Mouse (Mus musculus) MEL (cell line): ENCODE data around the gene Dlg2. TPM values are rescaled to one million over a fixed set of nuclear protein-coding genes. Genes with fewer than 3 reads are reported as not detected.

ENCODE experiments used
- DNase-seq: peaks from one replicate; pipeline ENCODE4 v3.0.0; 2011; ENCODE audit warnings: low read depth, low spot score
- H3K27ac ChIP-seq: 2 replicates; pipeline ENCODE4 v1.5.1; 2012; ENCODE audit warnings: low read depth, mild to moderate bottlenecking, control low read depth, low read length, moderate library complexity; ENCODE audit not compliant: control insufficient read depth
- H3K27me3 ChIP-seq, 2 experiments: fragments of 150-350 bp in 1 of 2; sonication (generic) in 1 of 2; 2 replicates each; pipeline ENCODE4 v1.6.1; 2012; ENCODE audit warnings: low read length in 2 of 2, mild to moderate bottlenecking in 2 of 2, improper control_type of control experiment in 1 of 2, moderate library complexity in 1 of 2; ENCODE audit not compliant: insufficient read depth in 2 of 2, control insufficient read depth in 1 of 2
- H3K36me3 ChIP-seq, 2 experiments: 2 replicates each; pipeline ENCODE4 v1.6.1; 2012 to 2014; ENCODE audit warnings: low read length in 2 of 2, improper control_type of control experiment in 1 of 2, inconsistent platforms in 1 of 2, mild to moderate bottlenecking in 1 of 2; ENCODE audit not compliant: insufficient read depth in 2 of 2, control insufficient read depth in 1 of 2
- H3K4me1 ChIP-seq, 2 experiments: fragments of 150-350 bp in 1 of 2; sonication (generic) in 1 of 2; 2 replicates each; pipeline ENCODE4 v1.6.1; 2012; ENCODE audit warnings: low read length in 2 of 2, improper control_type of control experiment in 1 of 2, mild to moderate bottlenecking in 1 of 2; ENCODE audit not compliant: insufficient read depth in 2 of 2, control insufficient read depth in 1 of 2
- H3K4me3 ChIP-seq, 2 experiments: fragments of 150-350 bp in 1 of 2; sonication (generic) in 1 of 2; 2 replicates each; pipeline ENCODE4 v1.5.1; 2012; ENCODE audit warnings: low read depth in 2 of 2, low read length in 2 of 2, mild to moderate bottlenecking in 2 of 2, moderate library complexity in 2 of 2, control low read depth in 1 of 2, improper control_type of control experiment in 1 of 2; ENCODE audit not compliant: control insufficient read depth in 1 of 2, insufficient read depth in 1 of 2
- H3K79me2 ChIP-seq: 2 replicates; pipeline ENCODE4 v1.6.1; 2012; ENCODE audit warnings: mild to moderate bottlenecking, low read length, moderate library complexity; ENCODE audit not compliant: control insufficient read depth, poor library complexity, insufficient read depth
- H3K9ac ChIP-seq: 2 replicates; pipeline ENCODE4 v1.6.1; 2012; ENCODE audit warnings: low read depth, mild to moderate bottlenecking, control low read depth, low read length, moderate library complexity; ENCODE audit not compliant: control insufficient read depth, poor library complexity, severe bottlenecking
- H3K9me3 ChIP-seq: fragments of 150-350 bp; sonication (generic); replicated peaks from 2 replicates; pipeline ENCODE4 v1.6.1; 2012; ENCODE audit warnings: mild to moderate bottlenecking, low read length, improper control_type of control experiment, moderate library complexity; ENCODE audit not compliant: insufficient read depth
- CTCF ChIP-seq, 3 experiments: IDR thresholded peaks in 2 of 3; conservative IDR thresholded peaks in 1 of 3; 2 replicates each; pipeline ENCODE4 v1.5.1; 2011 to 2012; ENCODE audit warnings: low read length in 3 of 3, low read depth in 2 of 3, mild to moderate bottlenecking in 2 of 3, improper control_type of control experiment in 1 of 3, inconsistent platforms in 1 of 3, mixed read lengths in 1 of 3, moderate library complexity in 1 of 3; ENCODE audit not compliant: control insufficient read depth in 1 of 3, insufficient read depth in 1 of 3, poor library complexity in 1 of 3, severe bottlenecking in 1 of 3
- E2F4 ChIP-seq: IDR thresholded peaks from 2 replicates; pipeline ENCODE4 v1.6.1; 2011; ENCODE audit warnings: low read depth, low read length, improper control_type of control experiment, borderline replicate concordance
- EP300 ChIP-seq, 2 experiments: IDR thresholded peaks; 2 replicates each; pipeline ENCODE4 v1.6.1; 2011; ENCODE audit warnings: improper control_type of control experiment in 2 of 2, low read length in 2 of 2, low read depth in 1 of 2, mild to moderate bottlenecking in 1 of 2
- ETS1 ChIP-seq: IDR thresholded peaks from 2 replicates; pipeline ENCODE4 v1.6.1; 2012; ENCODE audit warnings: low read depth, mild to moderate bottlenecking, inconsistent platforms, low read length, improper control_type of control experiment, moderate library complexity
- GATA1 ChIP-seq: IDR thresholded peaks from 2 replicates; pipeline ENCODE4 v1.6.1; 2011; ENCODE audit warnings: low read depth, low read length, improper control_type of control experiment
- HCFC1 ChIP-seq: IDR thresholded peaks from 2 replicates; pipeline ENCODE4 v1.6.1; 2012; ENCODE audit warnings: low read depth, mild to moderate bottlenecking, inconsistent platforms, low read length, improper control_type of control experiment, moderate library complexity
- KAT2A ChIP-seq: conservative IDR thresholded peaks from 2 replicates; pipeline ENCODE4 v1.6.1; 2012; ENCODE audit warnings: low read depth, low read length, improper control_type of control experiment, inconsistent platforms
- MAX ChIP-seq: IDR thresholded peaks from 2 replicates; pipeline ENCODE4 v1.6.1; 2011; ENCODE audit warnings: low read length, improper control_type of control experiment
- MAZ ChIP-seq: IDR thresholded peaks from 2 replicates; pipeline ENCODE4 v1.6.1; 2012; ENCODE audit warnings: low read depth, mild to moderate bottlenecking, inconsistent platforms, low read length, improper control_type of control experiment
- MEF2A ChIP-seq: IDR thresholded peaks from 2 replicates; pipeline ENCODE4 v1.6.1; 2014; ENCODE audit warnings: low read depth, mild to moderate bottlenecking, inconsistent platforms, low read length, improper control_type of control experiment; ENCODE audit not compliant: poor library complexity, insufficient replicate concordance, severe bottlenecking; ENCODE audit errors: extremely low read depth
- MYC ChIP-seq: IDR thresholded peaks from 2 replicates; pipeline ENCODE4 v1.6.1; 2011; ENCODE audit warnings: low read depth, mild to moderate bottlenecking, low read length, improper control_type of control experiment, moderate library complexity
- POLR2A ChIP-seq, 2 experiments: IDR thresholded peaks; 2 replicates each; pipeline ENCODE4 v1.6.1; 2011 to 2012; ENCODE audit warnings: low read length in 2 of 2, mild to moderate bottlenecking in 2 of 2, control low read depth in 1 of 2, improper control_type of control experiment in 1 of 2, low read depth in 1 of 2, moderate library complexity in 1 of 2; ENCODE audit not compliant: control insufficient read depth in 1 of 2, insufficient read depth in 1 of 2, poor library complexity in 1 of 2
- POLR2AphosphoS2 ChIP-seq: IDR thresholded peaks from 2 replicates; pipeline ENCODE4 v1.6.1; 2011; ENCODE audit warnings: low read length, improper control_type of control experiment
- RCOR1 ChIP-seq: IDR thresholded peaks from 2 replicates; pipeline ENCODE4 v1.6.1; 2012; ENCODE audit warnings: low read depth, mild to moderate bottlenecking, inconsistent platforms, low read length, improper control_type of control experiment
- SMC3 ChIP-seq: IDR thresholded peaks from 2 replicates; pipeline ENCODE4 v1.6.1; 2011; ENCODE audit warnings: low read depth, low read length, improper control_type of control experiment
- TCF12 ChIP-seq: IDR thresholded peaks from 2 replicates; pipeline ENCODE4 v1.6.1; 2014; ENCODE audit warnings: low read depth, mild to moderate bottlenecking, inconsistent platforms, low read length, improper control_type of control experiment, moderate library complexity
- ZC3H11A ChIP-seq: IDR thresholded peaks from 2 replicates; pipeline ENCODE4 v1.6.1; 2012; ENCODE audit warnings: low read depth, mild to moderate bottlenecking, inconsistent platforms, low read length, improper control_type of control experiment
- ZKSCAN1 ChIP-seq: IDR thresholded peaks from 2 replicates; pipeline ENCODE4 v1.6.1; 2012; ENCODE audit warnings: low read depth, mild to moderate bottlenecking, inconsistent platforms, low read length, improper control_type of control experiment, moderate library complexity
- polyA plus RNA-seq, 2 experiments: library from polyadenylated mRNA; stranded (reverse) in 1 of 2; unstranded in 1 of 2; fragments of >175 nt in 1 of 2; fragments of >200 nt in 1 of 2; gene quantifications; 2 replicates each; pipeline versions ENCODE4 v1.2.1 to v1.2.4; 2012; ENCODE audit warnings: low replicate concordance in 2 of 2, low read depth in 1 of 2; ENCODE audit not compliant: insufficient read length in 2 of 2, insufficient read depth in 1 of 2, missing spikeins in 1 of 2
- total RNA-seq: library from RNA; depleted of rRNA; stranded (reverse); fragments of 300-350 nt; gene quantifications from 2 replicates; pipeline ENCODE4 v1.2.3, GENCODE M21; 2012

Gene Dlg2
- total and polyA plus RNA-seq, 3 experiments = 0.04 TPM; not detected in 2

DNA sequence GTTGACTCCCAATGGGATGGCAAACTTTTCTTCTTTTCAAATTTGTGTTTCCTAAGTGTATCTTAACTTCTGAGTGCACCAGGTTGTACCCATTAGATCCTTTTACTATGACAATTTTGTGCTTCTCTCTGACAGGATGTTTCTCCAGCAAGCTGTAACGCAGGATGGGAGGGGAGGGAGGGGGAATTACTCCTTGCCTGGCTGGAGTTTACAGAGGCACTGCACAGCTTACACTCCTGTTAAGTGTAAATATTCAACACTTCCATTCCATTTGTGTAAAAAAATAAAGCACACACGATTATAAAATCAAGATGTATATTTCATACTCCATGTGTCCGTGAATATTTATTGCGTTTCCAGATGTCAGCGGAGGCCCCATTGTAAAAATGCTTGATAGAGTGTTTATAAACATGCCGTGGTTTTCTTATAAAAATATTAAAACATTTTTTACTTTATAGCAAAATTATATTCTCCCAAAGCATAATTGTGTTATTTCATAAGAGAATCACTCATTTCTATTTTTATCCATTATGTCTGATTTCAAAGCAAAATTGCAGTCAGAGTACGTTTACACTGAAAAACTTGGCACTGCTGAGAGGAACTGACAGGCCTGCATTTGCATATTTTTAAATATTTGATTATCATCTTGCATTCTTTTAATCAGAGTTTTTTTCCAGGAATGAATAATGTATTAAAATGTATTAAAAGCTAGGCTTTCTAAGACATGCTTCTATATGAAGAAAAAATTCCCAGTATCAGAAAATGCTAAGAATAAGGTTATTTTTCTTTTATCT, 1972.5 kb downstream of the Dlg2 start:
- Histone ChIP-seq H3K79me2 (no peaks in the 10 kb centered on the region), H3K9me3 (no peaks in the 10 kb centered on the region), H3K27ac (no peak overlapping the region), H3K9ac (no peak overlapping the region), H3K4me3 (no peak overlapping the region), H3K4me1 (no peaks in the 10 kb centered on the region), H3K27me3 (no peaks in the 10 kb centered on the region), H3K36me3 (no peaks in the 10 kb centered on the region)
- DNase-seq = no peak
- TF ChIP-seq MAZ (no peak), ZKSCAN1 (no peak)

DNA sequence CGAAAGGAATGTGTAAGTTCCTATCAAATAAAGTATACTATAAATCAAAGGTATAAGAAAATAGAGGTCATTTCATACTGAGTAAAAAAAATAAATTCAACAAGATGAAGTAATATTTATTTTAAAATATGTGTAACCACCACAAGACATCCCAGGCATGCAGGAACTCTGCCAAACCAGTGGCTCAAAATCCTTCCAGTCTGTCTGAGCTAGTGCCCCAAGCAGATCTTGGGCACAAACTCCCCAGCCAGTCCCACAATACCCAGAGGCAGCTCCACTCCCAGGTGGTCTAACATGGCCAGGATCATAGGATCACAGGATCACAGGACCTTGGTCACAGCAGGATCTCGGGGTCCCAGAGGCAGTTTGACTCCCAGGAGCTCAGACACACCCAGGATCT, 1977.7 kb downstream of the Dlg2 start:
- no peaks in the 10 kb centered on the region for H3K4me1 ChIP-seq
- H3K27me3 ChIP-seq = no peaks in the 10 kb centered on the region
- H3K9ac ChIP-seq = no peak overlapping the region
- no peak for DNase-seq
- H3K27ac ChIP-seq = no peak overlapping the region
- no peak overlapping the region for H3K4me3 ChIP-seq
- H3K79me2 ChIP-seq = no peaks in the 10 kb centered on the region
- TF ChIP-seq MYC (no peak), HCFC1 (no peak)
- H3K9me3 ChIP-seq = no peaks in the 10 kb centered on the region
- no peaks in the 10 kb centered on the region for H3K36me3 ChIP-seq

DNA sequence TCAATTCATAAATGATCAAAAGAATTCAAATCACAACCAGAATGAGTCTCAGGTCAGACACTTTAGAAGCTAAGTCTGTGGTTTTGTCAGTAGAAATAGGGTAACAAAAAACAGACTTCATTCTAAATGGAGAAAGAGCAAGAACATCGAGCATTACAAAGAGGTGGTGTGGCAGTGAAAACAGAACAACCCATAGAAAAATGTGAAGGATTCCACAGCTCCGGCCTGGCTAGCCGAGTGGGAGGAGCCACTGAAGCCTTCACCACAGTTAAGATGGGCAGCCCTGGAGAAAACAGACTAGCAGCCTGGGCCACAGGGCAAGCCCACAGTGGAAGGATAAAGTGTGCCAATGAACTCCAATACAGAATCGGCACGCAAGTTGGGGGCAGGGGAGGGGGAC, 1979.5 kb downstream of the Dlg2 start:
- H3K9ac ChIP-seq = no peak overlapping the region
- no peaks in the 10 kb centered on the region for H3K9me3 ChIP-seq
- H3K27me3 ChIP-seq = no peaks in the 10 kb centered on the region
- no peaks in the 10 kb centered on the region for H3K4me1 ChIP-seq
- H3K4me3 ChIP-seq = no peak overlapping the region
- TF ChIP-seq MAX (no peak), SMC3 (no peak), MYC (no peak), GATA1 (no peak), POLR2AphosphoS2 (no peak), EP300 (IDR thresholded peaks at IDR 0.05; ENCODE audit: low read depth in 1 of 2, low read length in 2 of 2) (no peak), CTCF (IDR thresholded peaks at IDR 0.05 in 2 of 3, conservative IDR thresholded peaks at IDR 0.05 in 1 of 3; ENCODE audit: control insufficient read depth in 1 of 3, insufficient read depth in 1 of 3, low read depth in 2 of 3, low read length in 3 of 3, poor library complexity in 1 of 3, severe bottlenecking in 1 of 3) (no peak), KAT2A (no peak), TCF12 (no peak), POLR2A (IDR thresholded peaks at IDR 0.05; ENCODE audit: control insufficient read depth in 1 of 2, insufficient read depth in 1 of 2, low read depth in 1 of 2, low read length in 2 of 2, poor library complexity in 1 of 2) (no peak), MEF2A (no peak), RCOR1 (no peak), E2F4 (no peak), ETS1 (no peak), ZC3H11A (no peak)
- no peak overlapping the region for H3K27ac ChIP-seq
- no peak for DNase-seq
- no peaks in the 10 kb centered on the region for H3K79me2 ChIP-seq
- no peaks in the 10 kb centered on the region for H3K36me3 ChIP-seq
